Mouse (Mus musculus) G1E (cell line): ENCODE measurements around the gene Hdhd3. TPM values are rescaled to one million over a fixed set of nuclear protein-coding genes. Genes with fewer than 3 reads are reported as not detected.

Experiments used
- ATAC-seq: 2 replicates; pipeline ENCODE4 v1.8.0; 2016; ENCODE audit warnings: mild to moderate bottlenecking; ENCODE audit not compliant: insufficient number of reproducible peaks, poor library complexity, low FRiP score, severe bottlenecking; ENCODE audit errors: extremely low read depth
- DNase-seq: peaks from one replicate; pipeline ENCODE4 v3.0.0; 2012; ENCODE audit warnings: low spot score
- H3K27me3 ChIP-seq: 2 replicates; pipeline ENCODE4 v1.6.1; 2012; ENCODE audit warnings: mild to moderate bottlenecking, low read length, inconsistent platforms; ENCODE audit not compliant: insufficient read depth
- H3K36me3 ChIP-seq: replicated peaks from 2 replicates; pipeline ENCODE3; 2012; ENCODE audit warnings: mild to moderate bottlenecking, inconsistent platforms
- H3K4me1 ChIP-seq: 2 replicates; pipeline ENCODE4 v1.6.1; 2012; ENCODE audit warnings: low read depth, low read length, inconsistent platforms, mixed read lengths; ENCODE audit not compliant: insufficient read depth
- H3K4me3 ChIP-seq: 2 replicates; pipeline ENCODE4 v1.5.1; 2012; ENCODE audit warnings: low read depth, mild to moderate bottlenecking, inconsistent platforms, low read length, moderate library complexity, mixed read lengths
- H3K9me3 ChIP-seq: replicated peaks from 2 replicates; pipeline ENCODE4 v1.6.1; 2012; ENCODE audit warnings: inconsistent platforms
- CTCF ChIP-seq: IDR thresholded peaks from 2 replicates; pipeline ENCODE4 v1.5.1; 2012; ENCODE audit warnings: low read depth, low read length, inconsistent platforms, mixed read lengths
- GATA1 ChIP-seq: IDR thresholded peaks from 2 replicates; pipeline ENCODE4 v1.6.1; 2012; ENCODE audit warnings: borderline replicate concordance, low read length, inconsistent platforms, mixed read lengths
- GATA2 ChIP-seq: IDR thresholded peaks from 2 replicates; pipeline ENCODE4 v1.6.1; 2012; ENCODE audit warnings: low read depth, low read length, inconsistent platforms, borderline replicate concordance
- POLR2AphosphoS5 ChIP-seq: IDR thresholded peaks from 2 replicates; pipeline ENCODE4 v1.6.1; 2012; ENCODE audit warnings: low read depth, low read length, inconsistent platforms; ENCODE audit not compliant: insufficient replicate concordance
- TAL1 ChIP-seq: conservative IDR thresholded peaks from 2 replicates; pipeline ENCODE4 v1.6.1; 2012; ENCODE audit warnings: low read depth, low read length, inconsistent platforms, mixed read lengths
- polyA plus RNA-seq: library from polyadenylated mRNA; stranded (reverse); fragments of >175 nt; gene quantifications from 2 replicates; pipeline ENCODE4 v1.2.3, GENCODE M21; 2012
- total RNA-seq, 2 experiments: library from RNA; stranded (forward) in 1 of 2; stranded (reverse) in 1 of 2; fragments of 200-1000 nt in 1 of 2; fragments of >200 nt in 1 of 2; fragmentation: Nextera tagmentation in 1 of 2; gene quantifications; 2 replicates each; pipeline ENCODE4 v1.2.3; 2014 to 2017

Hdhd3 gene
- total and polyA plus RNA-seq, 3 experiments: 1.3 to 3.0 (median 2.3) TPM

DNA sequence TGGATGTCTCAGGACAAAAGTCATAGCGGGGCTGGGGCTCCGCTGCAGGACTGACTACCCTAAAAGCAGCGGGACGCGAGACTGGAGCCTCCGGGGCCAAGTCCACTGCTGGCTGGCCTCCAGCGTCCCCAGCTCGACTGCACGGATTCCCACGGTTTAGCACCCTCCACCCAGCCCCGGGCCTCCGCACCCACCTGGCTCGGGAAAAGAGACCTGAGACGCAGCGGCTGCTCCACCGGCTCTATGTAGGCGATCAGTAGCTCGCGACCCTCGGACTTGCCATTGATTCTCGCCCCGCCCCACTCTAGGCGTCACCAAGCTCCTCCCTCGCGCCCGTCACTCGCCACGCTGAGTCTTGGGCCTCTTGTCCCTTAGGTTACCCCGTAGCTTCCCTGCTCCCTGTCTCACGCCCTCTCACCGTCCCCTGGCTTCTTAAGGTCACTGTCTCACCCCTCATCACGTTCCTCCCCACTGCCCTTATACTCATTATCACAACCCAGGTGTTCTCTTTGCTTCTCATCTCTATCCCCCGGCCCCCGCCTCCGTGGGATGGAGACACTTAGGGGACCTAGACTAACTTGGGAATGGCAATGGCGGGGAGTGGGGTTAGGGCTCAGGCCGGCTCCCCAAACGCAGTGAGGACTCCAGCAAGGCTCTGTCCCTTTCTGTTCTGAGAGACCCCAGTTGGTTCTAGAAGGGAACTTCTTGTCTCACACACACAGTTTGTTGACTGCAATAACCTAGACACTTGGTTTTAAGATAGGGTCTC lies 1.1 kb downstream of the Hdhd3 start:
- peak; percentile 99 for DNase-seq
- H3K36me3 ChIP-seq: peaks cover 30% of the 10 kb centered on the region
- no peaks in the 10 kb centered on the region for H3K9me3 ChIP-seq
- no peak for TF ChIP-seq GATA2
- TF ChIP-seq CTCF: no peak
- no peak for TF ChIP-seq TAL1
- TF ChIP-seq GATA1: no peak
- TF ChIP-seq POLR2AphosphoS5: no peak
- ATAC-seq: peak; percentile 99
- H3K4me1 ChIP-seq: peaks cover 46% of the 10 kb centered on the region
- H3K27me3 ChIP-seq: no peaks in the 10 kb centered on the region
- peak overlapping the region; percentile 76 for H3K4me3 ChIP-seq

DNA sequence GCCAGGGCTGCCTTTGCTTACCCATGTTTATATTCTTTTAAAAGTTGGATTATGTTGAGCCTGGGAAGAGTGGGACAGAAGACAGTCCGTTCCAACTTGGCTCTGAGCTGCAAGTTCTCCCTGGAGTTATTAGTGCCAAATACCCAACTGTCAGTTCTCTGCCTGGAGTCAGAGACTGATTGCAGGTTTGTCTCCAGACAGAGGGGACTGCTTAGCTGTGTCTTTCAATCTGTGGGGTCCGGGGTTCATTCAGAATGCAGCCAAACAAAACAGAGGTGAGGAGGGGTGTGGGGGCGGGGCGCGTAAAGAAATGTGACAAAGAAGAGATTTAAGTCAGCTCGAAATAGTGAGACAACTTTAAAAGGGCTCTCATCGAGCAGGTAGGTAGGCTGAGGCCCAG lies 1.7 kb downstream of the Hdhd3 start:
- TF ChIP-seq CTCF (no peak), GATA2 (no peak), TAL1 (no peak)
- no peak for ATAC-seq
- Histone ChIP-seq H3K9me3 (no peaks in the 10 kb centered on the region), H3K36me3 (peaks cover 25% of the 10 kb centered on the region), H3K27me3 (no peaks in the 10 kb centered on the region), H3K4me1 (peaks cover 46% of the 10 kb centered on the region), H3K4me3 (peak overlapping the region; percentile 76)
- no peak for DNase-seq

DNA sequence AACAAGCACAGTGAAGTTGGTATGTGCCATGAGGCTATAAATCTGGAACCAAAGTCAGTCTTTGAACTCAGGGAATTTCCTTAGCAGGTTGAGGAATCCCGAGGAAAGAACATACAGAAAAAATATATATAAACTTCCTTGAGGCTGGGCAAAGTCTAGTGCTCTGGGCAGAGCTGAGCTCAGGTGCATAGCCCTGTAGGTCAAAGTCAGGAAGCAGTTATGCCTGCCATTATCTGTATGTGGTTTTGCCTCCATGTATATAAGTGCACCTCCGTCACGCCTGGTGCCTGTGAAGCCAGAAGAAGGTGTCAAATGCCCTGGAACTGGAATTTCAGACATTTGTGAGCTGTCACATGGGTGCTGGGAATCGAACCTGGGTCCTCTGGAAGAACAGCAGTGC lies 2.5 kb downstream of the Hdhd3 start:
- no peak for ATAC-seq
- H3K4me3 ChIP-seq: no peak overlapping the region
- TF ChIP-seq CTCF (no peak), GATA1 (no peak), POLR2AphosphoS5 (no peak), GATA2 (no peak), TAL1 (no peak)

DNA sequence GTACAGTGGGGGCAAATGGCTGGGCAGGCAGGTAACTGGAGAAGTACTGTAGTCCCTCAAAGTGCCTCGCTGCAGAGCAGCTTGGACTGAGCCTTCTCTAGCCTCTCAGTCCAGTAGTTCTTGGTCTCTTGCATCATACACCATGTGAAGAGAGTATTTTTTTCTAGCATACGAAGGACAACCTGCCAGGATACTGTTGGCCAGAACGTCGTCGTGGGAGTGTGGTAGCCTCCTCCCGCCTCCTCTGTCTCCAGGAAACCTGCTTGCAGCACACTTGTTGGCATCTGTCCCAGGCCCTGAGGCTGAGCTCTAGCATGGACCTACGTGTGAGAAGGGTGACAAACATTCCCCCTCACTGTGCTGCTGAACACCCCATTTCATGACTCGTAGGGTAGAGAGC lies 6.5 kb downstream of the Hdhd3 start:
- DNase-seq: no peak
- ATAC-seq: no peak
- Histone ChIP-seq H3K9me3 (no peaks in the 10 kb centered on the region), H3K36me3 (peaks cover 28% of the 10 kb centered on the region), H3K27me3 (peaks cover 18% of the 10 kb centered on the region; the same call in 1 of the 2 replicates), H3K4me3 (no peak overlapping the region), H3K4me1 (peaks cover 32% of the 10 kb centered on the region)
- TF ChIP-seq CTCF (no peak), GATA1 (no peak), TAL1 (no peak), POLR2AphosphoS5 (no peak), GATA2 (no peak)

More for the DNA sequence above, 2.5 kb downstream of the Hdhd3 start:
- H3K27me3 ChIP-seq: peaks cover 5% of the 10 kb centered on the region; the same call in 1 of the 2 replicates
- peaks cover 47% of the 10 kb centered on the region for H3K4me1 ChIP-seq
- peaks cover 28% of the 10 kb centered on the region for H3K36me3 ChIP-seq
- no peak for DNase-seq
- H3K9me3 ChIP-seq: no peaks in the 10 kb centered on the region

DNA sequence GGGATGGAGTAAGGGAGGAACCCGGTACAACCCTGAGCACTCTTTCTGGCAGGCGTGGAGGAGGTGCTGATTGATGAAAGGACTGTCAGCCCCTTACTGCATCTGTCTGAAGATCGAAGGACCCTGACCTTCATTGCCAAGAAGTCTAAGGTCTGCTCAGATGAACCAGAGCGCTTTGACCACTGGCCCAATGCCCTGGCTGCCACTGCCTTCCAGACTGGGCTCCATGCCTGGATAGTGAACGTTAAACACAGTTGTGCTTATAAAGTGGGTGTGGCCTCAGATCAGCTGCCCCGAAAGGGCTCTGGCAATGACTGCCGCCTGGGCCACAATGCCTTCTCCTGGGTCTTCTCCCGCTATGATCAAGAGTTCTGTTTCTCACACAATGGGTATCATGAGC lies 7.3 kb downstream of the Hdhd3 start:
- H3K4me3 ChIP-seq: no peak overlapping the region
- H3K36me3 ChIP-seq: peaks cover 28% of the 10 kb centered on the region
- H3K9me3 ChIP-seq: no peaks in the 10 kb centered on the region
- H3K27me3 ChIP-seq: peaks cover 18% of the 10 kb centered on the region; the same call in 1 of the 2 replicates
- DNase-seq: no peak
- H3K4me1 ChIP-seq: peaks cover 25% of the 10 kb centered on the region
- TF ChIP-seq GATA2 (no peak), POLR2AphosphoS5 (no peak)
- no peak for ATAC-seq

DNA sequence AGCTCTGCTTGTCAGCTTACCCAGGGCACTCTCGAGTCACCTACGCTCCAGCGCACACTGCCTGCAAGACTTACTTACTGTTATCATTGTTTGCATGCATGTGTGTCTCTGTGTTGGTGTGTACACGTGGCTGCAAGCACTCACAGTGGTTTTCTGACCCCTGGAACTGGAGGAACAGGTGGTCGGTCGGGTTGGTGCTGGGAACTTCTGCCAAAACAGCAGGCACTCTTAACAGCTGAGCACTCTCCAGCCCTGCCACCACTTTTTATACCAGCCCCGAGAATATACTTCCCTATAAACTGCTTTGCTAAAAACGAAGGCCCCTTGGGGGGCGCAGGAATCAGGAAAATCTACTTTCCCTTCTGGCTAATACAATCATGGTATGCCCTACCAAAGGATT lies 9.0 kb downstream of the Hdhd3 start:
- ATAC-seq: peak; percentile 29; the same call in 1 of the 2 replicates
- no peak overlapping the region for H3K4me3 ChIP-seq
- no peak for TF ChIP-seq GATA2
- no peak for TF ChIP-seq CTCF
- TF ChIP-seq TAL1: no peak
- no peak for TF ChIP-seq GATA1
- no peak for TF ChIP-seq POLR2AphosphoS5
- H3K27me3 ChIP-seq: peaks cover 18% of the 10 kb centered on the region; the same call in 1 of the 2 replicates
- H3K4me1 ChIP-seq: peaks cover 19% of the 10 kb centered on the region
- no peak for DNase-seq
- peaks cover 19% of the 10 kb centered on the region for H3K36me3 ChIP-seq
- no peaks in the 10 kb centered on the region for H3K9me3 ChIP-seq

DNA sequence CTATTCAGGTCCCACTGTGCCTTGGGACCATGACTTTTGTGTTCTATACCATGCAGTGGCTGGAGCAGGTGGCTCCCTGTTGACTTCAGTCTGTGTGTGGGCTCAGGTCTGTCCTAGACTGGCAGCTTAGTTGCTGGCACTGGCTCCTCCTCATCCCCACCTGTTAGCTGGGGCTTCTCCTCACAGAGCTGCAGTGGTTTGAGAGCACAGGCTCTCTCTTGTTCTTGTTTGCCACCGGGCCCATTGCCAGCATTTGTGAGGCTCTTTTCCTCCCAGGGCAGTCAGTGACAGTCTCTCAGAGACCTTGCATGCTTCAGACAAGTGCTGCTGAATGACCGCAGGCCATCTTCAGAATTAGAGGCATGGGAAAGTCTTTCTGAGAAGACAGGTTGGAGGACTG lies 10.6 kb downstream of the Hdhd3 start:
- DNase-seq (no peak), ATAC-seq (no peak)
- Histone ChIP-seq H3K4me1 (peaks cover 19% of the 10 kb centered on the region), H3K36me3 (peaks cover 5% of the 10 kb centered on the region), H3K4me3 (no peak overlapping the region), H3K9me3 (no peaks in the 10 kb centered on the region), H3K27me3 (peaks cover 18% of the 10 kb centered on the region; the same call in 1 of the 2 replicates)
- TF ChIP-seq TAL1 (no peak), CTCF (no peak), POLR2AphosphoS5 (no peak), GATA1 (no peak), GATA2 (no peak)
